Mouse (Mus musculus) bone marrow, adult 2 months (tissue): Measurements from ENCODE around the gene AL732309.1. TPM values are rescaled to one million over a fixed set of nuclear protein-coding genes. Genes with fewer than 3 reads are reported as not detected.

ENCODE experiments used
- H3K27ac ChIP-seq: fragments of 200-500 bp; 2 replicates; pipeline ENCODE4 v1.5.1; 2012; ENCODE audit warnings: low read depth, mild to moderate bottlenecking, control low read depth, inconsistent platforms, low read length; ENCODE audit not compliant: control insufficient read depth, poor library complexity, insufficient read depth
- H3K4me1 ChIP-seq: fragments of 200-500 bp; 2 replicates; pipeline ENCODE4 v1.6.1; 2011; ENCODE audit warnings: low read length; ENCODE audit not compliant: control insufficient read depth, insufficient read depth
- H3K4me3 ChIP-seq: fragments of 200-500 bp; replicated peaks from 2 replicates; pipeline ENCODE3; 2011; ENCODE audit warnings: mild to moderate bottlenecking, low read depth, low read length, control low read depth; ENCODE audit not compliant: control insufficient read depth
- CTCF ChIP-seq: fragments of 200-500 bp; IDR thresholded peaks from 2 replicates; pipeline ENCODE4 v1.5.1; 2011; ENCODE audit warnings: low read length, control low read depth; ENCODE audit not compliant: control insufficient read depth, insufficient read depth
- POLR2A ChIP-seq: fragments of 200-500 bp; IDR thresholded peaks from 2 replicates; pipeline ENCODE4 v1.6.1; 2011; ENCODE audit warnings: low read depth, mild to moderate bottlenecking, control low read depth, low read length, borderline replicate concordance; ENCODE audit not compliant: control insufficient read depth
- WGBS: fragments of 180-500 bp; shearing (Covaris S2); methylation state at CpG from one replicate; pipeline ENCODE4 v1.1.7; 2018; 5-methylcytosine and 5-hydroxymethylcytosine counted together
- polyA plus RNA-seq: library from polyadenylated mRNA; stranded (reverse); fragments of >200 nt; gene quantifications from 2 replicates; pipeline ENCODE4 v1.2.4, GENCODE M21; 2011; ENCODE audit warnings: low replicate concordance; ENCODE audit not compliant: missing spikeins, insufficient read depth, insufficient read length

The AL732309.1 gene
- polyA plus RNA-seq, 1 experiment, result 22.3 TPM

GRCm38 (mm10) chr2:25207593-25207992, 39.1 kb downstream of the AL732309.1 start:
- no peak for TF ChIP-seq POLR2A
- TF ChIP-seq CTCF, result no peak
- no peak overlapping the region for H3K27ac ChIP-seq
- H3K4me3 ChIP-seq, result no peak overlapping the region
- no peaks in the 10 kb centered on the region; the same call in 1 of the 2 replicates for H3K4me1 ChIP-seq
- WGBS, result 86% methylated on average over 1 of the region's 1 CpGs

GRCm38 (mm10) chr2:25203631-25204214, 42.9 kb downstream of the AL732309.1 start:
- Histone ChIP-seq H3K4me3 (no peak overlapping the region), H3K4me1 (no peaks in the 10 kb centered on the region), H3K27ac (no peak overlapping the region)
- TF ChIP-seq POLR2A, result no peak
- peak; percentile 24; the same call in 1 of the 2 replicates for TF ChIP-seq CTCF
- 52% methylated on average over 4 of the region's 4 CpGs for WGBS

- Histone ChIP-seq H3K4me1 (no peaks in the 10 kb centered on the region), H3K4me3 (no peak overlapping the region), H3K27ac (no peak overlapping the region)
- WGBS, result 91% methylated on average over 2 of the region's 2 CpGs
- no peak for TF ChIP-seq POLR2A
- no peak for TF ChIP-seq CTCF
Measured at GRCm38 (mm10) chr2:25200631-25201030, 46.0 kb downstream of the AL732309.1 start.

- H3K4me1 ChIP-seq, result peaks cover 14% of the 10 kb centered on the region
- no peak overlapping the region for H3K27ac ChIP-seq
- no peak overlapping the region for H3K4me3 ChIP-seq
- TF ChIP-seq CTCF (no peak), POLR2A (no peak)
Measured at GRCm38 (mm10) chr2:25197946-25198345, 48.7 kb downstream of the AL732309.1 start.

- WGBS, result 16% methylated on average over 2 of the region's 2 CpGs
- peak overlapping the region; percentile 93 for H3K27ac ChIP-seq
- peak overlapping the region; percentile 86 for H3K4me3 ChIP-seq
- TF ChIP-seq POLR2A, result no peak
- no peak for TF ChIP-seq CTCF
- H3K4me1 ChIP-seq, result peaks cover 14% of the 10 kb centered on the region
Measured at GRCm38 (mm10) chr2:25197191-25197590, 49.5 kb downstream of the AL732309.1 start.

- Histone ChIP-seq H3K27ac (peak within 1 kb of the TSS; percentile 93), H3K4me3 (peak within 1 kb of the TSS; percentile 86), H3K4me1 (peaks cover 14% of the 10 kb centered on the region)
- peak; percentile 57; the same call in 1 of the 2 replicates for TF ChIP-seq POLR2A
- no peak; the same call in 1 of the 2 replicates for TF ChIP-seq CTCF
- 2% methylated on average over 8 of the region's 8 CpGs for WGBS
Measured at GRCm38 (mm10) chr2:25196172-25196954, 50.3 kb downstream of the AL732309.1 start, which contains the start of gene Tor4a. Gene Tor4a, minus strand, starts transcription at chr2:25196886.

- TF ChIP-seq POLR2A (peak; percentile 67; the same call in 1 of the 2 replicates), CTCF (no peak)
- peak overlapping the region; percentile 93 for H3K27ac ChIP-seq
- peaks cover 14% of the 10 kb centered on the region for H3K4me1 ChIP-seq
- peak overlapping the region; percentile 86 for H3K4me3 ChIP-seq
- WGBS, result 2% methylated on average over 55 of the region's 55 CpGs
Measured at GRCm38 (mm10) chr2:25195211-25196156, 51.2 kb downstream of the AL732309.1 start.

Other genes starting within 250 kb of the AL732309.1 start
- gene Nsmf, start 192.5 kb downstream of the AL732309.1 start, polyA plus RNA-seq, result 11.3 and 28.2 TPM in 2 replicates
- not detected in 2 replicates for gene Entpd8, start 166.6 kb downstream of the AL732309.1 start, polyA plus RNA-seq
- not detected in 2 replicates for gene Noxa1, start 151.7 kb downstream of the AL732309.1 start, polyA plus RNA-seq
- gene Nrarp, start 66.1 kb downstream of the AL732309.1 start, polyA plus RNA-seq, result 1.7 and 2.6 TPM in 2 replicates
- gene Tor4a, start 50.0 kb downstream of the AL732309.1 start, polyA plus RNA-seq, result 3.9 and 8.9 TPM in 2 replicates
- gene Nelfb, start 35.4 kb downstream of the AL732309.1 start, polyA plus RNA-seq, result 26.7 and 38.0 TPM in 2 replicates
- not detected in 2 replicates for gene Stpg3, start 32.2 kb downstream of the AL732309.1 start, polyA plus RNA-seq
- gene Fam166a, start 28.1 kb downstream of the AL732309.1 start, polyA plus RNA-seq, result not detected in 2 replicates
- 319 and 327 TPM in 2 replicates for gene Tubb4b, start 22.2 kb downstream of the AL732309.1 start, polyA plus RNA-seq
- gene Slc34a3, start 12.5 kb downstream of the AL732309.1 start, polyA plus RNA-seq, result not detected in 2 replicates
- not detected in 2 replicates for gene Rnf224, start 10.1 kb downstream of the AL732309.1 start, polyA plus RNA-seq
- 3.1 and 4.2 TPM in 2 replicates for gene Rnf208, start 4.6 kb downstream of the AL732309.1 start, polyA plus RNA-seq
- gene Cysrt1, start 4.4 kb downstream of the AL732309.1 start, polyA plus RNA-seq, result not detected in 2 replicates
- gene Tmem203, start 8.6 kb upstream of the AL732309.1 start, polyA plus RNA-seq, result 5.0 and 15.6 TPM in 2 replicates
- 1.4 and 17.5 TPM in 2 replicates for gene Tprn, start 15.8 kb upstream of the AL732309.1 start, polyA plus RNA-seq
- gene Ssna1, start 25.6 kb upstream of the AL732309.1 start, polyA plus RNA-seq, result 48.8 and 65.8 TPM in 2 replicates
- gene Anapc2, start 25.6 kb upstream of the AL732309.1 start, polyA plus RNA-seq, result 20.1 and 34.3 TPM in 2 replicates
- gene Tmem210, start 41.3 kb upstream of the AL732309.1 start, polyA plus RNA-seq, result not detected in 2 replicates
- not detected in 2 replicates for gene Lrrc26, start 43.1 kb upstream of the AL732309.1 start, polyA plus RNA-seq
- 5.0 TPM in 1 of 2 replicates, not detected in the other for gene Grin1, start 72.3 kb upstream of the AL732309.1 start, polyA plus RNA-seq
- gene Man1b1, start 85.5 kb upstream of the AL732309.1 start, polyA plus RNA-seq, result 25.9 and 33.0 TPM in 2 replicates
- gene Dpp7, start 109.5 kb upstream of the AL732309.1 start, polyA plus RNA-seq, result 22.8 and 29.5 TPM in 2 replicates
- 20.1 and 62.6 TPM in 2 replicates for gene Uap1l1, start 118.8 kb upstream of the AL732309.1 start, polyA plus RNA-seq
- 13.7 and 27.3 TPM in 2 replicates for gene Sapcd2, start 125.5 kb upstream of the AL732309.1 start, polyA plus RNA-seq
- 0.54 TPM in 1 of 2 replicates, not detected in the other for gene Entpd2, start 149.0 kb upstream of the AL732309.1 start, polyA plus RNA-seq
- gene Npdc1, start 152.5 kb upstream of the AL732309.1 start, polyA plus RNA-seq, result 3.4 and 22.4 TPM in 2 replicates
- 3.4 and 17.9 TPM in 2 replicates for gene Fut7, start 176.4 kb upstream of the AL732309.1 start, polyA plus RNA-seq
- 5.0 and 15.0 TPM in 2 replicates for gene Abca2, start 181.8 kb upstream of the AL732309.1 start, polyA plus RNA-seq
- not detected in 2 replicates for gene Clic3, start 210.0 kb upstream of the AL732309.1 start, polyA plus RNA-seq
- gene Paxx, start 214.2 kb upstream of the AL732309.1 start, polyA plus RNA-seq, result 42.2 and 114 TPM in 2 replicates
- 9.3 TPM in 1 of 2 replicates, not detected in the other for gene Ptgds, start 223.2 kb upstream of the AL732309.1 start, polyA plus RNA-seq
- not detected in 2 replicates for gene Lcn12, start 247.0 kb upstream of the AL732309.1 start, polyA plus RNA-seq